Mouse (Mus musculus) kidney, postnatal 25 days (tissue): ENCODE data around the gene Epb41l4b.

Source experiments
- DNase-seq, 2 experiments: peaks; one replicate each; pipeline ENCODE4 v3.0.0; 2021; ENCODE audit warnings: mixed read lengths in 2 of 2

Epb41l4b gene

GRCm38 (mm10) chr4:57113472-57114216 lies 29.6 kb downstream of the Epb41l4b start:
- DNase-seq = no peak

GRCm38 (mm10) chr4:57111992-57112540 lies 31.2 kb downstream of the Epb41l4b start:
- no peak for DNase-seq

GRCm38 (mm10) chr4:57111411-57111810 lies 31.8 kb downstream of the Epb41l4b start:
- DNase-seq = no peak

- no peak for DNase-seq
Observed at GRCm38 (mm10) chr4:57109543-57109942, 33.7 kb downstream of the Epb41l4b start.

GRCm38 (mm10) chr4:57105339-57105738 lies 37.9 kb downstream of the Epb41l4b start:
- no peak for DNase-seq

- DNase-seq = no peak
Observed at GRCm38 (mm10) chr4:57103830-57104229, 39.4 kb downstream of the Epb41l4b start.

- DNase-seq = no peak
Observed at GRCm38 (mm10) chr4:57101095-57101494, 42.1 kb downstream of the Epb41l4b start.

GRCm38 (mm10) chr4:57097411-57097810 lies 45.8 kb downstream of the Epb41l4b start:
- no peak for DNase-seq

GRCm38 (mm10) chr4:57095569-57095968 lies 47.7 kb downstream of the Epb41l4b start:
- no peak for DNase-seq

GRCm38 (mm10) chr4:57091363-57091762 lies 51.9 kb downstream of the Epb41l4b start:
- DNase-seq = no peak

- no peak for DNase-seq
Observed at GRCm38 (mm10) chr4:57088301-57088700, 54.9 kb downstream of the Epb41l4b start.

- peak; percentile 16 to 60 for DNase-seq
Observed at GRCm38 (mm10) chr4:57085750-57086400, 57.4 kb downstream of the Epb41l4b start.

- DNase-seq = no peak
Observed at GRCm38 (mm10) chr4:57083653-57084052, 59.6 kb downstream of the Epb41l4b start.

GRCm38 (mm10) chr4:57082775-57083428 lies 60.3 kb downstream of the Epb41l4b start:
- DNase-seq = no peak

GRCm38 (mm10) chr4:57081463-57081862 lies 61.8 kb downstream of the Epb41l4b start:
- peak in 1 of 2 experiments; percentile 21 for DNase-seq

- DNase-seq = peak; percentile 40 to 54
Observed at GRCm38 (mm10) chr4:57073843-57074242, 69.4 kb downstream of the Epb41l4b start.

GRCm38 (mm10) chr4:57073174-57073573 lies 70.1 kb downstream of the Epb41l4b start:
- peak; percentile 43 to 59 for DNase-seq

GRCm38 (mm10) chr4:57070640-57071039 lies 72.6 kb downstream of the Epb41l4b start:
- no peak for DNase-seq

- no peak for DNase-seq
Observed at GRCm38 (mm10) chr4:57068397-57068796, 74.8 kb downstream of the Epb41l4b start.

GRCm38 (mm10) chr4:57067801-57068200 lies 75.4 kb downstream of the Epb41l4b start:
- no peak for DNase-seq

- no peak for DNase-seq
Observed at GRCm38 (mm10) chr4:57066936-57067335, 76.3 kb downstream of the Epb41l4b start.

GRCm38 (mm10) chr4:57065273-57065672 lies 78.0 kb downstream of the Epb41l4b start:
- DNase-seq = peak; percentile 78 to 87

GRCm38 (mm10) chr4:57064830-57065229 lies 78.4 kb downstream of the Epb41l4b start:
- DNase-seq = no peak
